Mouse (Mus musculus): ENCODE measurements around the gene Impdh2. TPM values are rescaled to one million over a fixed set of nuclear protein-coding genes. Genes with fewer than 3 reads are reported as not detected.

Gene Impdh2
- polyA plus RNA-seq, 1 experiment from 2014 or later = 118 TPM

- 77% methylated on average over 3 of the region's 3 CpGs for WGBS
- peaks cover 27% of the 10 kb centered on the region for H3K36me3 ChIP-seq (ENCODE audit: insufficient read depth, low read length)
- no peak overlapping the region for H3K4me3 ChIP-seq (replicated peaks; ENCODE audit: low read depth, low read length)
- no peaks in the 10 kb centered on the region for H3K4me1 ChIP-seq (replicated peaks; ENCODE audit: insufficient read depth, low read length)
- TF ChIP-seq CTCF (IDR thresholded peaks at IDR 0.05; ENCODE audit: low read depth) = no peak
- H3K27ac ChIP-seq = no peak overlapping the region
- no peak overlapping the region for H3K9ac ChIP-seq (ENCODE audit: low read depth, low read length)
- no peaks in the 10 kb centered on the region for H3K9me3 ChIP-seq (replicated peaks; ENCODE audit: low read length)
- no peak overlapping the region for H3K4me2 ChIP-seq (ENCODE audit: low read length)
- no peaks in the 10 kb centered on the region for H3K27me3 ChIP-seq (ENCODE audit: insufficient read depth, low read length)
- DNase-seq (ENCODE audit: low spot score) = no peak
- no peak for ATAC-seq (replicated peaks; ENCODE audit: low FRiP score, low read depth)
These were observed 34.7 kb upstream of the Impdh2 start for GRCm38 (mm10) chr9:108525400-108525799.

- no peak overlapping the region for H3K4me3 ChIP-seq (replicated peaks; ENCODE audit: low read depth, low read length)
- no peaks in the 10 kb centered on the region for H3K4me1 ChIP-seq (replicated peaks; ENCODE audit: insufficient read depth, low read length)
- H3K9me3 ChIP-seq (replicated peaks; ENCODE audit: low read length) = no peaks in the 10 kb centered on the region
- 96% methylated on average over 1 of the region's 1 CpGs for WGBS
- DNase-seq (ENCODE audit: low spot score) (no peak), ATAC-seq (replicated peaks; ENCODE audit: low FRiP score, low read depth) (no peak)
- H3K36me3 ChIP-seq (ENCODE audit: insufficient read depth, low read length) = peaks cover 61% of the 10 kb centered on the region
- H3K27me3 ChIP-seq (ENCODE audit: insufficient read depth, low read length) = no peaks in the 10 kb centered on the region
- no peak for TF ChIP-seq CTCF (IDR thresholded peaks at IDR 0.05; ENCODE audit: low read depth)
- no peak overlapping the region for H3K9ac ChIP-seq (ENCODE audit: low read depth, low read length)
- H3K4me2 ChIP-seq (ENCODE audit: low read length) = no peak overlapping the region
- no peak overlapping the region for H3K27ac ChIP-seq
These were observed 29.1 kb upstream of the Impdh2 start for GRCm38 (mm10) chr9:108530954-108531353.

GRCm38 (mm10) chr9:108531496-108531895 lies 28.6 kb upstream of the Impdh2 start:
- H3K9me3 ChIP-seq (replicated peaks; ENCODE audit: low read length) = no peaks in the 10 kb centered on the region
- peaks cover 64% of the 10 kb centered on the region for H3K36me3 ChIP-seq (ENCODE audit: insufficient read depth, low read length)
- H3K4me2 ChIP-seq (ENCODE audit: low read length) = no peak overlapping the region
- DNase-seq (ENCODE audit: low spot score) (no peak), ATAC-seq (replicated peaks; ENCODE audit: low FRiP score, low read depth) (no peak)
- no peak overlapping the region for H3K9ac ChIP-seq (ENCODE audit: low read depth, low read length)
- no peak for TF ChIP-seq CTCF (IDR thresholded peaks at IDR 0.05; ENCODE audit: low read depth)
- H3K4me1 ChIP-seq (replicated peaks; ENCODE audit: insufficient read depth, low read length) = no peaks in the 10 kb centered on the region
- 90% methylated on average over 1 of the region's 1 CpGs for WGBS
- no peak overlapping the region for H3K27ac ChIP-seq
- H3K27me3 ChIP-seq (ENCODE audit: insufficient read depth, low read length) = no peaks in the 10 kb centered on the region
- no peak overlapping the region for H3K4me3 ChIP-seq (replicated peaks; ENCODE audit: low read depth, low read length)

GRCm38 (mm10) chr9:108540846-108541245 lies 19.2 kb upstream of the Impdh2 start:
- no peaks in the 10 kb centered on the region for H3K4me1 ChIP-seq (replicated peaks; ENCODE audit: insufficient read depth, low read length)
- no peak overlapping the region for H3K4me2 ChIP-seq (ENCODE audit: low read length)
- ATAC-seq (replicated peaks; ENCODE audit: low FRiP score, low read depth) = no peak
- no peak for TF ChIP-seq CTCF (IDR thresholded peaks at IDR 0.05; ENCODE audit: low read depth)
- H3K9ac ChIP-seq (ENCODE audit: low read depth, low read length) = no peak overlapping the region
- DNase-seq (ENCODE audit: low spot score) = no peak
- no peak overlapping the region for H3K4me3 ChIP-seq (replicated peaks; ENCODE audit: low read depth, low read length)
- no peak overlapping the region for H3K27ac ChIP-seq
- H3K36me3 ChIP-seq (ENCODE audit: insufficient read depth, low read length) = peaks cover 71% of the 10 kb centered on the region
- no peaks in the 10 kb centered on the region for H3K27me3 ChIP-seq (ENCODE audit: insufficient read depth, low read length)
- no peaks in the 10 kb centered on the region for H3K9me3 ChIP-seq (replicated peaks; ENCODE audit: low read length)

GRCm38 (mm10) chr9:108545986-108546385 lies 14.1 kb upstream of the Impdh2 start:
- Histone ChIP-seq H3K4me1 (replicated peaks; ENCODE audit: insufficient read depth, low read length) (no peaks in the 10 kb centered on the region), H3K36me3 (ENCODE audit: insufficient read depth, low read length) (peaks cover 77% of the 10 kb centered on the region), H3K27me3 (ENCODE audit: insufficient read depth, low read length) (no peaks in the 10 kb centered on the region), H3K4me3 (replicated peaks; ENCODE audit: low read depth, low read length) (no peak overlapping the region), H3K4me2 (ENCODE audit: low read length) (no peak overlapping the region), H3K9me3 (replicated peaks; ENCODE audit: low read length) (no peaks in the 10 kb centered on the region), H3K27ac (no peak overlapping the region), H3K9ac (ENCODE audit: low read depth, low read length) (no peak overlapping the region)
- 93% methylated on average over 3 of the region's 3 CpGs for WGBS
- no peak for TF ChIP-seq CTCF (IDR thresholded peaks at IDR 0.05; ENCODE audit: low read depth)
- ATAC-seq (replicated peaks; ENCODE audit: low FRiP score, low read depth) = no peak
- DNase-seq (ENCODE audit: low spot score) = no peak

- no peak overlapping the region for H3K4me2 ChIP-seq (ENCODE audit: low read length)
- no peak overlapping the region for H3K27ac ChIP-seq
- H3K9ac ChIP-seq (ENCODE audit: low read depth, low read length) = no peak overlapping the region
- TF ChIP-seq CTCF (IDR thresholded peaks at IDR 0.05; ENCODE audit: low read depth) = no peak
- no peaks in the 10 kb centered on the region for H3K27me3 ChIP-seq (ENCODE audit: insufficient read depth, low read length)
- no peaks in the 10 kb centered on the region for H3K4me1 ChIP-seq (replicated peaks; ENCODE audit: insufficient read depth, low read length)
- no peaks in the 10 kb centered on the region for H3K9me3 ChIP-seq (replicated peaks; ENCODE audit: low read length)
- H3K4me3 ChIP-seq (replicated peaks; ENCODE audit: low read depth, low read length) = no peak overlapping the region
- peaks cover 71% of the 10 kb centered on the region for H3K36me3 ChIP-seq (ENCODE audit: insufficient read depth, low read length)
- ATAC-seq (replicated peaks; ENCODE audit: low FRiP score, low read depth) (no peak), DNase-seq (ENCODE audit: low spot score) (no peak)
- 83% methylated on average over 1 of the region's 1 CpGs for WGBS
These were observed 13.2 kb upstream of the Impdh2 start for GRCm38 (mm10) chr9:108546875-108547274.

GRCm38 (mm10) chr9:108559169-108559568 lies 917 bp upstream of the Impdh2 start:
- Histone ChIP-seq H3K27ac (no peak overlapping the region), H3K27me3 (ENCODE audit: insufficient read depth, low read length) (no peaks in the 10 kb centered on the region), H3K9me3 (replicated peaks; ENCODE audit: low read length) (no peaks in the 10 kb centered on the region), H3K9ac (ENCODE audit: low read depth, low read length) (no peak overlapping the region), H3K4me2 (ENCODE audit: low read length) (no peak overlapping the region), H3K4me3 (replicated peaks; ENCODE audit: low read depth, low read length) (no peak overlapping the region), H3K36me3 (ENCODE audit: insufficient read depth, low read length) (peaks cover 49% of the 10 kb centered on the region), H3K4me1 (replicated peaks; ENCODE audit: insufficient read depth, low read length) (0 out of 2 replicates have a peak, but pooled peaks cover 9% of the 10 kb centered on the region)
- DNase-seq (ENCODE audit: low spot score) = no peak
- no peak for ATAC-seq (replicated peaks; ENCODE audit: low FRiP score, low read depth)
- TF ChIP-seq CTCF (IDR thresholded peaks at IDR 0.05; ENCODE audit: low read depth) = no peak
- WGBS = 78% methylated on average over 4 of the region's 4 CpGs

Measured in kidney, postnatal 0 days (tissue).